Mouse (Mus musculus) olfactory bulb, adult 2 months (tissue): ENCODE data around the gene Sash1.

Source experiments
- CTCF ChIP-seq: fragments of 200-500 bp; IDR thresholded peaks from 2 replicates; pipeline ENCODE4 v1.5.1; 2012; ENCODE audit warnings: low read depth, mild to moderate bottlenecking, low read length, moderate library complexity; ENCODE audit not compliant: insufficient read depth
- POLR2A ChIP-seq: fragments of 200-500 bp; IDR thresholded peaks from 2 replicates; pipeline ENCODE4 v1.6.1; 2012; ENCODE audit warnings: mild to moderate bottlenecking, low read depth, low read length, moderate library complexity; ENCODE audit not compliant: insufficient read depth

DNA sequence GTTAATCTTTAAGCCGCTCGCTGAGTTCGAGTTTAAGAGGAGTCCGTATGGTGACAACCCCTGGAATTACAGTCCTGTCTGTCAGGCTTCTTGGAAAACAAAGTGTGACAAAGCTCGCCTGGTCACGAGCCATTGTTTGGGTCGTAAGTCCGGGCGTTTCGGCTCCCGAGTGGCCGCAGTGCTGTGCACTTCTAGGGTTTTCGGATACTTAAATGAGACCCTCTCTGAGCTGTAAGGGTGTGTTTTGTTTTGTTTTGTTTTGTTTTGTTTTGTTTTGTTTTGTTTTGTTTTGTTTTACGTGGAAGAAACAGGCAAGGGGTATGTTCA lies 621 bp upstream of the Sash1 start:
- TF ChIP-seq CTCF (no peak), POLR2A (no peak)
